Mouse (Mus musculus): ENCODE results near the gene Mfap1b. TPM values are rescaled to one million over a fixed set of nuclear protein-coding genes. Genes with fewer than 3 reads are reported as not detected.
"Not testable (repeated sequence)": the region's sequence is repeated elsewhere in the genome, so short reads cannot be mapped to it uniquely, and the experiment has no call there.

Gene Mfap1b
- polyA plus RNA-seq, 1 experiment from 2014 or later, result 53.7 TPM

- Histone ChIP-seq H3K4me2 (peak within 1 kb of the TSS; percentile 67), H3K36me3 (peaks cover 15% of the 10 kb centered on the region), H3K4me1 (peaks cover 23% of the 10 kb centered on the region), H3K4me3 (replicated peaks) (peak within 1 kb of the TSS; percentile 67), H3K9ac (peak within 1 kb of the TSS; percentile 69), H3K27ac (peak within 1 kb of the TSS; percentile 74)
- H3K27me3 ChIP-seq; H3K9me3 ChIP-seq (replicated peaks): not testable (repeated sequence)
- peak; percentile 92 for ATAC-seq (replicated peaks; ENCODE audit: low FRiP score)
- 4% methylated on average over 40 of the region's 42 CpGs for WGBS
These were observed 32.3 kb upstream of the Mfap1b start, which contains the start of the genes Mfap1a and Wdr76 for GRCm38 (mm10) chr2:121505942-121506882. Gene Mfap1a, minus strand, starts transcription at chr2:121506665. Gene Wdr76, plus strand, starts transcription at chr2:121506723.

GRCm38 (mm10) chr2:121501550-121501949 lies 27.7 kb upstream of the Mfap1b start:
- H3K27me3 ChIP-seq; H3K36me3 ChIP-seq; H3K4me2 ChIP-seq; H3K4me1 ChIP-seq; H3K27ac ChIP-seq; ATAC-seq (replicated peaks; ENCODE audit: low FRiP score); H3K9me3 ChIP-seq (replicated peaks); H3K4me3 ChIP-seq (replicated peaks); H3K9ac ChIP-seq: not testable (repeated sequence)
- WGBS, result 81% methylated on average over 3 of the region's 6 CpGs

GRCm38 (mm10) chr2:121484403-121484802 lies 10.5 kb upstream of the Mfap1b start:
- H3K36me3 ChIP-seq; H3K27ac ChIP-seq; H3K9me3 ChIP-seq (replicated peaks); H3K27me3 ChIP-seq; H3K4me2 ChIP-seq; H3K9ac ChIP-seq; H3K4me1 ChIP-seq; H3K4me3 ChIP-seq (replicated peaks); ATAC-seq (replicated peaks; ENCODE audit: low FRiP score): not testable (repeated sequence)
- 73% methylated on average over 2 of the region's 2 CpGs for WGBS

- Histone ChIP-seq H3K4me1 (no peaks in the 10 kb centered on the region), H3K36me3 (no peaks in the 10 kb centered on the region), H3K4me2 (no peak overlapping the region)
These were observed 9.7 kb upstream of the Mfap1b start for GRCm38 (mm10) chr2:121483576-121483975.

GRCm38 (mm10) chr2:121480916-121481315 lies 7.0 kb upstream of the Mfap1b start:
- not testable (repeated sequence) for H3K27ac ChIP-seq; H3K4me1 ChIP-seq; H3K4me2 ChIP-seq; H3K4me3 ChIP-seq (replicated peaks); H3K36me3 ChIP-seq; H3K9me3 ChIP-seq (replicated peaks); H3K27me3 ChIP-seq; H3K9ac ChIP-seq; ATAC-seq (replicated peaks; ENCODE audit: low FRiP score)
- WGBS, result 88% methylated on average over 13 of the region's 13 CpGs

More at GRCm38 (mm10) chr2:121483576-121483975, 9.7 kb upstream of the Mfap1b start:
- Histone ChIP-seq H3K27ac (no peak overlapping the region), H3K9ac (no peak overlapping the region), H3K27me3 (0 out of 2 replicates have a peak, but pooled peaks cover 6% of the 10 kb centered on the region), H3K9me3 (replicated peaks) (no peaks in the 10 kb centered on the region), H3K4me3 (replicated peaks) (no peak overlapping the region)
- no peak for ATAC-seq (replicated peaks; ENCODE audit: low FRiP score)
- WGBS, result 35% methylated on average over 8 of the region's 8 CpGs

GRCm38 (mm10) chr2:121480498-121480897 lies 6.6 kb upstream of the Mfap1b start:
- Histone ChIP-seq H3K4me3 (replicated peaks) (no peak overlapping the region), H3K9ac (no peak overlapping the region), H3K4me2 (no peak overlapping the region), H3K9me3 (replicated peaks) (no peaks in the 10 kb centered on the region), H3K27me3 (0 out of 2 replicates have a peak, but pooled peaks cover 6% of the 10 kb centered on the region), H3K27ac (no peak overlapping the region), H3K4me1 (no peaks in the 10 kb centered on the region), H3K36me3 (no peaks in the 10 kb centered on the region; the same call in 1 of the 2 replicates)
- 44% methylated on average over 3 of the region's 3 CpGs for WGBS
- ATAC-seq (replicated peaks; ENCODE audit: low FRiP score), result no peak

- ATAC-seq (replicated peaks; ENCODE audit: low FRiP score), result no peak
- Histone ChIP-seq H3K4me2 (no peak overlapping the region), H3K27ac (no peak overlapping the region), H3K9me3 (replicated peaks) (no peaks in the 10 kb centered on the region), H3K27me3 (no peaks in the 10 kb centered on the region), H3K4me1 (peaks cover 5% of the 10 kb centered on the region; the same call in 1 of the 2 replicates), H3K9ac (no peak overlapping the region), H3K36me3 (no peaks in the 10 kb centered on the region; the same call in 1 of the 2 replicates), H3K4me3 (replicated peaks) (no peak overlapping the region)
- 87% methylated on average over 3 of the region's 3 CpGs for WGBS
These were observed 3.8 kb upstream of the Mfap1b start for GRCm38 (mm10) chr2:121477491-121478266.

- H3K36me3 ChIP-seq; H3K4me2 ChIP-seq; H3K4me3 ChIP-seq (replicated peaks); H3K4me1 ChIP-seq; H3K27me3 ChIP-seq; H3K27ac ChIP-seq; ATAC-seq (replicated peaks; ENCODE audit: low FRiP score); H3K9me3 ChIP-seq (replicated peaks); H3K9ac ChIP-seq: not testable (repeated sequence)
- 98% methylated on average over 2 of the region's 2 CpGs for WGBS
These were observed 1.4 kb upstream of the Mfap1b start for GRCm38 (mm10) chr2:121475306-121475705.

GRCm38 (mm10) chr2:121474180-121474535 lies 291 bp upstream of the Mfap1b start:
- Histone ChIP-seq H3K4me3 (replicated peaks) (peak overlapping the region; percentile 70), H3K9me3 (replicated peaks) (no peaks in the 10 kb centered on the region), H3K9ac (peak overlapping the region; percentile 60), H3K27me3 (no peaks in the 10 kb centered on the region), H3K36me3 (peaks cover 4% of the 10 kb centered on the region; the same call in 1 of the 2 replicates), H3K4me2 (peak overlapping the region; percentile 70), H3K27ac (peak overlapping the region; percentile 75; the same call in 1 of the 2 replicates), H3K4me1 (peaks cover 5% of the 10 kb centered on the region; the same call in 1 of the 2 replicates)
- 29% methylated on average over 8 of the region's 8 CpGs for WGBS
- ATAC-seq (replicated peaks; ENCODE audit: low FRiP score), result no peak

GRCm38 (mm10) chr2:121472783-121473182 lies 1.1 kb downstream of the Mfap1b start:
- H3K4me2 ChIP-seq, result peak overlapping the region; percentile 70
- not testable (repeated sequence) for H3K27ac ChIP-seq; H3K4me1 ChIP-seq; ATAC-seq (replicated peaks; ENCODE audit: low FRiP score); H3K9ac ChIP-seq; H3K36me3 ChIP-seq; H3K27me3 ChIP-seq; H3K9me3 ChIP-seq (replicated peaks)
- WGBS, result 91% methylated on average over 3 of the region's 3 CpGs
- peak overlapping the region; percentile 70 for H3K4me3 ChIP-seq (replicated peaks)

- not testable (repeated sequence) for ATAC-seq (replicated peaks; ENCODE audit: low FRiP score); H3K4me3 ChIP-seq (replicated peaks); H3K4me2 ChIP-seq; H3K36me3 ChIP-seq; H3K27ac ChIP-seq; H3K27me3 ChIP-seq; H3K9ac ChIP-seq; H3K9me3 ChIP-seq (replicated peaks); H3K4me1 ChIP-seq
- WGBS, result 66% methylated on average over 3 of the region's 6 CpGs
These were observed 4.9 kb downstream of the Mfap1b start for GRCm38 (mm10) chr2:121468982-121469381.

- Histone ChIP-seq H3K4me1 (peaks cover 12% of the 10 kb centered on the region), H3K36me3 (peaks cover 30% of the 10 kb centered on the region), H3K27ac (no peak overlapping the region), H3K9ac (no peak overlapping the region), H3K4me2 (no peak overlapping the region), H3K27me3 (no peaks in the 10 kb centered on the region), H3K4me3 (replicated peaks) (no peak overlapping the region), H3K9me3 (replicated peaks) (no peaks in the 10 kb centered on the region)
- ATAC-seq (replicated peaks; ENCODE audit: low FRiP score), result no peak
- WGBS, result 43% methylated on average over 2 of the region's 2 CpGs
These were observed 13.8 kb downstream of the Mfap1b start for GRCm38 (mm10) chr2:121460071-121460470.

Data from kidney, embryonic 15.5 days (tissue).